Mouse (Mus musculus) neural tube, embryonic 15.5 days (tissue): Measurements from ENCODE around the gene Fads6. TPM values are rescaled to one million over a fixed set of nuclear protein-coding genes. Genes with fewer than 3 reads are reported as not detected.

ENCODE experiments used
- ATAC-seq: fragments of 200-750 bp; cut with Nextera tagmentation; 2 replicates; pipeline ENCODE4 v1.8.0; 2017; ENCODE audit warnings: mild to moderate bottlenecking, moderate TSS enrichment, moderate library complexity; ENCODE audit not compliant: low FRiP score
- H3K27ac ChIP-seq: fragments of 300-500 bp; sonication (generic); replicated peaks from 2 replicates; pipeline ENCODE4 v1.5.1; 2015; ENCODE audit warnings: mild to moderate bottlenecking, inconsistent platforms
- H3K27me3 ChIP-seq: fragments of 300-500 bp; sonication (generic); replicated peaks from 2 replicates; pipeline ENCODE4 v1.6.1; 2015; ENCODE audit warnings: inconsistent platforms
- H3K36me3 ChIP-seq: fragments of 300-500 bp; sonication (generic); 2 replicates; pipeline ENCODE4 v1.6.1; 2015; ENCODE audit warnings: inconsistent platforms
- H3K4me1 ChIP-seq: fragments of 300-500 bp; sonication (generic); 2 replicates; pipeline ENCODE4 v1.6.1; 2015; ENCODE audit warnings: inconsistent platforms
- H3K4me2 ChIP-seq: fragments of 300-500 bp; sonication (generic); 2 replicates; pipeline ENCODE4 v1.6.1; 2015; ENCODE audit warnings: inconsistent platforms, mild to moderate bottlenecking, moderate library complexity
- H3K4me3 ChIP-seq: fragments of 300-500 bp; sonication (generic); replicated peaks from 2 replicates; pipeline ENCODE4 v1.5.1; 2015; ENCODE audit warnings: mild to moderate bottlenecking, inconsistent platforms
- H3K9ac ChIP-seq: fragments of 300-500 bp; sonication (generic); replicated peaks from 2 replicates; pipeline ENCODE4 v1.6.1; 2015; ENCODE audit warnings: mild to moderate bottlenecking, inconsistent platforms
- H3K9me3 ChIP-seq: fragments of 300-500 bp; sonication (generic); replicated peaks from 2 replicates; pipeline ENCODE4 v1.6.1; 2016; ENCODE audit warnings: inconsistent platforms
- WGBS: fragments of 180-500 bp; shearing (Covaris S2); methylation state at CpG from one replicate; pipeline ENCODE4 v1.1.7; 2015; ENCODE audit warnings: mixed read lengths; 5-methylcytosine and 5-hydroxymethylcytosine counted together
- polyA plus RNA-seq: library from polyadenylated mRNA; unstranded; fragments of >200 nt; fragmentation: Nextera tagmentation; extraction: Ambion mirVana; gene quantifications from 2 replicates; pipeline ENCODE4 v1.2.1, GENCODE M21; 2015

The Fads6 gene
- polyA plus RNA-seq, result 2.0 and 2.1 TPM in 2 replicates

DNA sequence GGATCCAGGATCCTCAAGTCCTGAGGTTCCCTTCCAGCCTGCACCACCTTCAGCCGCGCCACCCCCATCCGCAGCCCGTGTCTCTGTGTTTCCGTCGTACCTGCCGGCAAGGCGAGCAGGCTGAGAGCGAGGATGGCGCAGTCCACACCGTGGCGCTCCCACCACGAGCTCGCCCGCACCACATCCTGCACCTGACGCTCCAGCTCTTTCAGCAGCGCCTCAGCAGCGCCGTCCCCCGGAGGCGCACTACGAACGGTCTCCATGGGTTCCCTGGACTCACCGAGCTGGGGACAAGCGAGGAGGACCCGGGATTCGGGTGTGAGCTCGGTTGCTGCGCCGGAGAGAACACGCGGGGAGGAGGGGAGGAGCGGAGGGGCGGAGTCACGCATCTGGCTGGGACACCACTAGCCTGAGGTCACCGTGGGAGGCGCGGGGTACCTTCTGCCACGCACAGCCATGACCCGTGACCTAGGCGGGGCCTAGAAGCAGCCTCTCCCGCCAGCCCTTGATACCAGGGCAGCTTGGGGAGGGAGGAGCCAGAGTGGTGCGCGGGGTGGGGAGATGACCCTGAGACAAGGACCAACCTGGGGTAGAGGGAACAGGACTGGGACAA, at the start of gene Fads6:
Gene Fads6 (minus strand): TSS at position 450 of the 613 bp plus-strand sequence.
- H3K4me1 ChIP-seq, result peaks cover 18% of the 10 kb centered on the region
- peak; percentile 89 for ATAC-seq
- H3K36me3 ChIP-seq, result no peaks in the 10 kb centered on the region
- no peaks in the 10 kb centered on the region for H3K9me3 ChIP-seq
- under 1% methylated on average over 42 of the region's 44 CpGs for WGBS
- H3K4me2 ChIP-seq, result peak within 1 kb of the TSS; percentile 76
- peak within 1 kb of the TSS; percentile 72 for H3K27ac ChIP-seq
- H3K4me3 ChIP-seq, result peak within 1 kb of the TSS; percentile 54
- H3K27me3 ChIP-seq, result peaks cover 16% of the 10 kb centered on the region; the same call in 1 of the 2 replicates
- peak within 1 kb of the TSS; percentile 60 for H3K9ac ChIP-seq

GRCm38 (mm10) chr11:115345515-115345914, 48.1 kb upstream of the Fads6 start:
- Histone ChIP-seq H3K36me3 (peaks cover 18% of the 10 kb centered on the region), H3K9me3 (no peaks in the 10 kb centered on the region), H3K9ac (no peak overlapping the region), H3K4me2 (no peak overlapping the region), H3K27me3 (peaks cover 13% of the 10 kb centered on the region; the same call in 1 of the 2 replicates), H3K27ac (no peak overlapping the region), H3K4me1 (peaks cover 4% of the 10 kb centered on the region; the same call in 1 of the 2 replicates), H3K4me3 (no peak overlapping the region)
- 42% methylated on average over 7 of the region's 7 CpGs for WGBS
- ATAC-seq, result no peak

DNA sequence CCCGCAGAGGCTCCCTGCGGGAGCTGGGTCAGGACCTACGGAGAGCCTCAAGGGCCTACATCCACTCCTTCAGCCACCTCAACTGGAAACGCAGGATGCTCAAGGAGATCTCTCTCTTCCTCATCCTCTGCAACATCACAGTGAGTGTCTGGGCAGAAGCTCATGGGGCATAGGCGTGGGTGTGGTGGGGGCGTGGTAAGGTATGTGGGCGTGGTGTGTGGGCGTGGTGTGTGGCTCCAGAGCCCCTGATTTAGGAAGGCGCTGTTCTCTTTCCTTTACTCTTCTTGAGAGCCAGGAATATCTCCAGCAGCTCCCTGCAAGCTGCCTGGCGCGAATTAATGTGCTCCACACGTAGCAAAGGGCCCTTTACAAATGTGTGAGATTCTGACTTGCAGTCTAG, 47.5 kb upstream of the Fads6 start:
- H3K4me1 ChIP-seq, result peaks cover 4% of the 10 kb centered on the region; the same call in 1 of the 2 replicates
- H3K27me3 ChIP-seq, result peaks cover 14% of the 10 kb centered on the region; the same call in 1 of the 2 replicates
- H3K4me2 ChIP-seq, result no peak overlapping the region
- no peak for ATAC-seq
- no peak overlapping the region for H3K27ac ChIP-seq
- peaks cover 14% of the 10 kb centered on the region for H3K36me3 ChIP-seq
- H3K9ac ChIP-seq, result no peak overlapping the region; the same call in 1 of the 2 replicates
- WGBS, result 19% methylated on average over 12 of the region's 12 CpGs
- no peak overlapping the region for H3K4me3 ChIP-seq
- no peaks in the 10 kb centered on the region for H3K9me3 ChIP-seq

- peaks cover 1% of the 10 kb centered on the region; the same call in 1 of the 2 replicates for H3K4me1 ChIP-seq
- no peak overlapping the region for H3K4me3 ChIP-seq
- no peak overlapping the region for H3K9ac ChIP-seq
- H3K4me2 ChIP-seq, result no peak overlapping the region
- peaks cover 6% of the 10 kb centered on the region; the same call in 1 of the 2 replicates for H3K27me3 ChIP-seq
- ATAC-seq, result no peak
- H3K36me3 ChIP-seq, result no peaks in the 10 kb centered on the region
- H3K27ac ChIP-seq, result no peak overlapping the region
- no peaks in the 10 kb centered on the region for H3K9me3 ChIP-seq
- 71% methylated on average over 6 of the region's 6 CpGs for WGBS
Measured at GRCm38 (mm10) chr11:115341866-115342265, 44.4 kb upstream of the Fads6 start.

DNA sequence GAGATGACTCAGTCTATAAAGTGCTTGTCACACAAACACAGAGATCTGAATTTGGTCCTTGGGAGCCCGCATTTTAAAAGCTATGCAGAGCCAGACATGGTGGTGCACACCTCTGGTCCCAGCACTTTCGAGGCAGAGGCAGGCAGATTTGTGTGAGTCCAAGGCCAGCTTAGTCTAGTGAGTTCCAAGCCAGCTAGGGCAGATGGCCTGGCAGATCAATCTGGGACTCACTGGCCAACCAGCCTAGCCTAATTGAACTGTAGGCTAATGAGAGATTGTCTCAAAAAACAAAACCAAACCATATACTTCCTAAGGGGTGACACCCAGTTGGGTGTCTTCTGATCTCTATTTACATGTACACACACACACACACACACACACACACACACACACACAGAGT, 43.8 kb upstream of the Fads6 start:
- 73% methylated on average over 2 of the region's 2 CpGs for WGBS
- Histone ChIP-seq H3K27me3 (peaks cover 11% of the 10 kb centered on the region), H3K9ac (no peak overlapping the region), H3K27ac (no peak overlapping the region), H3K4me3 (no peak overlapping the region), H3K36me3 (no peaks in the 10 kb centered on the region), H3K9me3 (no peaks in the 10 kb centered on the region), H3K4me2 (no peak overlapping the region), H3K4me1 (no peaks in the 10 kb centered on the region)
- ATAC-seq, result no peak

DNA sequence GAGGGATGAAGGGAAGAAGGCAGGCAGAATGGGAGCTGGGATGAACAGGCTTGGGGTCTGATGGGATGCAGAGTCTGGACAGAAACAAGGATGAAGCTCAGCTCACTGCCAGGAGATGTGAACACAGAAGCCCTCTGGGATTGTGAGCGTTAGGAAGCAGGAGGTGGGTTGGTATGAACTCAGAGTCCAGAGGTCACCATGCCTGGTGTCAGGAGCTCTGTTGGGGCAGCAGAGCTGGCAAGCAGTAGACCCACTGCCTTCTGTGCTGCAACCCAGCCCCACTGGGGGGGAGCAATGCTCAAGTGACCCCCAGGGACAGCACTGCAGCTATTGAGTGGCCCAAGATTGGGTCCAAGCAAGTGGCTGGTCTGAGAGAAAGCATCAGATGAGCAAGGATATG, 40.4 kb upstream of the Fads6 start:
- H3K27ac ChIP-seq, result no peak overlapping the region
- H3K9me3 ChIP-seq, result no peaks in the 10 kb centered on the region
- no peak overlapping the region for H3K9ac ChIP-seq
- ATAC-seq, result no peak
- 72% methylated on average over 1 of the region's 1 CpGs for WGBS
- H3K27me3 ChIP-seq, result peaks cover 28% of the 10 kb centered on the region
- H3K4me2 ChIP-seq, result no peak overlapping the region
- no peaks in the 10 kb centered on the region for H3K36me3 ChIP-seq
- H3K4me3 ChIP-seq, result no peak overlapping the region
- peaks cover 15% of the 10 kb centered on the region for H3K4me1 ChIP-seq

DNA sequence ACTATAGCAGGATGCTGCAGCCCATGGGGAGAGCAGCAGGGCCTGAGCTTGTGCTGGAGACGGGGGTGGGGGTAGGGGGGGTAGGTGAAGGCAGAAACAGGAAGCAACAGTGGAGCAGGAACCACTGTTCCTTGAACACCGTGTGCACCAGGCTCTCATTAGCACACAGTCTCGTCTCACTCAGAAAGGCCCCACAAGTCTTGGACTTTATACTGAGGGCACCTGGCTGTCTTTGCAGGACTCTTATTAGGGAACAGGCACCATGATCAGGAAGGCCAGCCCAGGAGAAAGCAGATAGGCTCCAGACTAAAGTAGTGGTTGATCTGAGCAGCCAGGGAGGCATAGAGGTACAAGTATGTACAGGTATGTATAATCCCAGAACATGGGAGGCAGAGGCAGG, 39.9 kb upstream of the Fads6 start:
- Histone ChIP-seq H3K27me3 (peaks cover 28% of the 10 kb centered on the region), H3K4me2 (no peak overlapping the region), H3K4me1 (peaks cover 15% of the 10 kb centered on the region), H3K27ac (no peak overlapping the region), H3K9me3 (no peaks in the 10 kb centered on the region), H3K9ac (no peak overlapping the region), H3K36me3 (no peaks in the 10 kb centered on the region), H3K4me3 (no peak overlapping the region)
- 69% methylated on average over 3 of the region's 3 CpGs for WGBS
- ATAC-seq, result no peak

DNA sequence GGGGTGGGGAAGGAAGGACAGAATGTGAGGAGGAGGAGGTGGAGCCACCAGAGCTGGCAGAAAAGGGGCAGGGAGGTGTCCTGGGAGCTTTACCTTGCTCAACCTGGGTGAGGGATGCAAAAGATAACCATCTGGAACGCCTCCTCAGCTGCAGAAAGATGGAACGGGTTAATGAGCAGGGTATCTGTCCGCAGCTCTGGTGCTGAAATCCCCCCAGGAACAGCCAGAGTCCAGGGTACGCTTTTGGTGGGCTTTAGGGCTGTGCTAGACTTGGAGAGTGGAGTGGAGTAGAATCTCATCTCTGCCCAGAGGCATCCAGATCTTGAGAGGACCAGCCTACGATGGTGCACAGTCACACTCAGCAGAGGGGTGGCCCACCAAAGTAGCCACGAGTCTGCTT, 38.7 kb upstream of the Fads6 start:
- no peak overlapping the region for H3K27ac ChIP-seq
- no peak overlapping the region for H3K4me2 ChIP-seq
- no peaks in the 10 kb centered on the region for H3K36me3 ChIP-seq
- H3K9me3 ChIP-seq, result no peaks in the 10 kb centered on the region
- H3K9ac ChIP-seq, result no peak overlapping the region
- peaks cover 15% of the 10 kb centered on the region for H3K4me1 ChIP-seq
- WGBS, result 22% methylated on average over 6 of the region's 6 CpGs
- peaks cover 32% of the 10 kb centered on the region for H3K27me3 ChIP-seq
- ATAC-seq, result no peak
- H3K4me3 ChIP-seq, result no peak overlapping the region

- Histone ChIP-seq H3K36me3 (no peaks in the 10 kb centered on the region), H3K4me2 (peak overlapping the region; percentile 65), H3K4me3 (peak overlapping the region; percentile 34), H3K9ac (no peak overlapping the region), H3K9me3 (no peaks in the 10 kb centered on the region), H3K4me1 (peaks cover 15% of the 10 kb centered on the region), H3K27ac (no peak overlapping the region), H3K27me3 (peaks cover 34% of the 10 kb centered on the region)
- no peak for ATAC-seq
- WGBS, result 58% methylated on average over 12 of the region's 12 CpGs
Measured at GRCm38 (mm10) chr11:115335223-115335622, 37.8 kb upstream of the Fads6 start.

DNA sequence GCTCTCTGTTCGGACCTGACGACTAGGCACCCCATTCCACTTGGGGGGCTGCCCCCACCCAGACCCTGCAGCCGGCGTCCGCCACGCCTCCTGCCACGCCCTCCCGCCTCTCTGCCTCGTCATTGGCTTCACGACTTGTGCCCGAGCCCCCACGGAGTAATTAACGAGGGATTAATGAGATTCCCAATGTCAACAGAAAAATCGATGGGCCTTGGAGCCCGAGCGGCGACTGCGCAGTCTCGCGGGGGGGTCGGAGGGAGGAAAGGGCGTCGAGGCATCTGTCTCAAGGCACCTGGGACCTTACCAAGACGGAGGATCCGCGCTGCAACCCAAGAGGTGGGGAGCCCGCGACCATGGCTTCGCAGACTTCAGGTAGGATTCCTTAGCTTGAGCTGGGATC, 37.1 kb upstream of the Fads6 start, which contains the start of gene Otop3:
Gene Otop3 (plus strand): TSS at position 201 of the 400 bp plus-strand sequence.
- peaks cover 15% of the 10 kb centered on the region for H3K4me1 ChIP-seq
- peak within 1 kb of the TSS; percentile 34; the same call in 1 of the 2 replicates for H3K9ac ChIP-seq
- H3K27ac ChIP-seq, result no peak within 1 kb of the TSS
- peak within 1 kb of the TSS; percentile 65 for H3K4me2 ChIP-seq
- H3K36me3 ChIP-seq, result no peaks in the 10 kb centered on the region
- ATAC-seq, result peak; percentile 34; the same call in 1 of the 2 replicates
- 2% methylated on average over 29 of the region's 29 CpGs for WGBS
- no peaks in the 10 kb centered on the region for H3K9me3 ChIP-seq
- peaks cover 34% of the 10 kb centered on the region for H3K27me3 ChIP-seq
- peak within 1 kb of the TSS; percentile 34 for H3K4me3 ChIP-seq

DNA sequence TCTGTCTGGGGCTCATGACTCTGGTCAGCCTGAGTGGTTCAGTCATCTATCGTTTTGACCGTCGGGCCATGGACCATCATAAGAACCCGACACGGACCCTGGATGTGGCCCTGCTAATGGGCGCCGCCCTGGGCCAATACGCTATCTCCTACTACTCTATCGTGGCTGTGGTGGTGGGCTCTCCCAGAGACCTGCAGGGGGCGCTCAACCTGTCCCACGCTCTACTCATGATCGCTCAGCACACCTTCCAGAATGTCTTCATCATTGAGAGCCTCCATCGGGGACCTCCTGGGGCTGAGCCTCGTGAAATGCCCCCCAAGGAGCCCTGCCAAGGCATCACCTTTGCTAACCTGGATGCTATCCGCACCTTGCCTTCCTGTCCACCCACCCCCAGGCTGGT, 31.9 kb upstream of the Fads6 start:
- H3K27me3 ChIP-seq, result peaks cover 40% of the 10 kb centered on the region
- WGBS, result 83% methylated on average over 15 of the region's 15 CpGs
- no peak for ATAC-seq

GRCm38 (mm10) chr11:115326730-115327129, 29.3 kb upstream of the Fads6 start:
- Histone ChIP-seq H3K9ac (no peak overlapping the region), H3K36me3 (no peaks in the 10 kb centered on the region), H3K4me2 (no peak overlapping the region), H3K4me3 (no peak overlapping the region), H3K27ac (no peak overlapping the region), H3K4me1 (peaks cover 17% of the 10 kb centered on the region), H3K9me3 (no peaks in the 10 kb centered on the region), H3K27me3 (peaks cover 60% of the 10 kb centered on the region)
- ATAC-seq, result no peak
- 68% methylated on average over 7 of the region's 7 CpGs for WGBS

More for the DNA sequence above, 31.9 kb upstream of the Fads6 start:
- no peaks in the 10 kb centered on the region for H3K36me3 ChIP-seq
- no peak overlapping the region for H3K4me2 ChIP-seq
- no peak overlapping the region for H3K27ac ChIP-seq
- no peak overlapping the region for H3K4me3 ChIP-seq
- H3K9me3 ChIP-seq, result no peaks in the 10 kb centered on the region
- no peak overlapping the region for H3K9ac ChIP-seq
- H3K4me1 ChIP-seq, result peaks cover 4% of the 10 kb centered on the region
